Mouse (Mus musculus): ENCODE measurements around the gene Dner.

DNA sequence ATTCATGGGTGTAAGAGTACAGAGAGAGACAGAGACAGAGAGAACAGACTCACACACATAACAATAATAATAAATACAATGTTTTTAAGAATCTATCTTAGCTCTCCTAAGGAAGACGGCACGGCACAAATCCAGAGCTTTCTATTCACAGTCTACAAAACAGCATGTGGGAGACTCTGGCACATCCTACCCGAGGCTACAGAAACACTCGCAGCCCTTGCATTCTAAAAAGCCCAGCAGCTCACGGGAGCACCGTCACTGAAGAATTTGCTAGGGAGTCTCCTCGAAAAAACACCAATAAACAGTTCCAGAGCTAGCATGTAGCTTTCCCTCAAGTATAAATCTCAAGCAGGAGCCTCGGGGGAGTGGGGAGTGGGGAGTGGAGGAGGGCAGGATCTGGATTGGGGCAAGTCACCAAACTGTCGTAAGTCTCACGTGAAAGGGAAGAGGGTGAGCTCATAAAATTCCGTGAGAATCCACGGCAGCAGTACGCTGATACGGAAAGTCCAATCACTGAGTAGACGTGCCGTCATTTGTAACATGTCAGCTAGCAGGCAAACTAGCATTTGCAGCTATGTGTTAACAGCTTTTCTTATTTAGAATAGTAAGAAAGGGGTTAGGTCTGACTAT lies 76.8 kb downstream of the Dner start:
- TF ChIP-seq ZNF384 (IDR thresholded peaks at IDR 0.05; ENCODE audit: low read depth, low read length) (no peak), HCFC1 (IDR thresholded peaks at IDR 0.05; ENCODE audit: borderline replicate concordance, insufficient read depth, low read length) (no peak), MAFK (IDR thresholded peaks at IDR 0.05; ENCODE audit: insufficient read depth, low read depth, low read length) (no peak)

Data from ES-E14 (cell line).